Mouse (Mus musculus): ENCODE measurements around the gene Pigc.

- TF ChIP-seq CTCF (IDR thresholded peaks at IDR 0.05; ENCODE audit: borderline replicate concordance, control insufficient read depth, extremely low read depth, insufficient read depth, low read length, poor library complexity): no peak
- TF ChIP-seq POLR2A (IDR thresholded peaks at IDR 0.05; ENCODE audit: control insufficient read depth, extremely low read depth, insufficient read depth, low read length, poor library complexity): no peak
These were observed 40.1 kb downstream of the Pigc start for GRCm38 (mm10) chr1:162009086-162009485.

Data from thymus, adult 2 months (tissue).